Mouse (Mus musculus) MEL (cell line): ENCODE results near the gene Aspscr1. TPM values are rescaled to one million over a fixed set of nuclear protein-coding genes. Genes with fewer than 3 reads are reported as not detected.

Source experiments
- DNase-seq: peaks from one replicate; pipeline ENCODE4 v3.0.0; 2011; ENCODE audit warnings: low read depth, low spot score
- H3K27ac ChIP-seq: 2 replicates; pipeline ENCODE4 v1.5.1; 2012; ENCODE audit warnings: low read depth, mild to moderate bottlenecking, control low read depth, low read length, moderate library complexity; ENCODE audit not compliant: control insufficient read depth
- H3K27me3 ChIP-seq, 2 experiments: fragments of 150-350 bp in 1 of 2; sonication (generic) in 1 of 2; 2 replicates each; pipeline ENCODE4 v1.6.1; 2012; ENCODE audit warnings: low read length in 2 of 2, mild to moderate bottlenecking in 2 of 2, improper control_type of control experiment in 1 of 2, moderate library complexity in 1 of 2; ENCODE audit not compliant: insufficient read depth in 2 of 2, control insufficient read depth in 1 of 2
- H3K36me3 ChIP-seq, 2 experiments: 2 replicates each; pipeline ENCODE4 v1.6.1; 2012 to 2014; ENCODE audit warnings: low read length in 2 of 2, improper control_type of control experiment in 1 of 2, inconsistent platforms in 1 of 2, mild to moderate bottlenecking in 1 of 2; ENCODE audit not compliant: insufficient read depth in 2 of 2, control insufficient read depth in 1 of 2
- H3K4me1 ChIP-seq, 2 experiments: fragments of 150-350 bp in 1 of 2; sonication (generic) in 1 of 2; 2 replicates each; pipeline ENCODE4 v1.6.1; 2012; ENCODE audit warnings: low read length in 2 of 2, improper control_type of control experiment in 1 of 2, mild to moderate bottlenecking in 1 of 2; ENCODE audit not compliant: insufficient read depth in 2 of 2, control insufficient read depth in 1 of 2
- H3K4me3 ChIP-seq, 2 experiments: fragments of 150-350 bp in 1 of 2; sonication (generic) in 1 of 2; 2 replicates each; pipeline ENCODE4 v1.5.1; 2012; ENCODE audit warnings: low read depth in 2 of 2, low read length in 2 of 2, mild to moderate bottlenecking in 2 of 2, moderate library complexity in 2 of 2, control low read depth in 1 of 2, improper control_type of control experiment in 1 of 2; ENCODE audit not compliant: control insufficient read depth in 1 of 2, insufficient read depth in 1 of 2
- H3K79me2 ChIP-seq: 2 replicates; pipeline ENCODE4 v1.6.1; 2012; ENCODE audit warnings: mild to moderate bottlenecking, low read length, moderate library complexity; ENCODE audit not compliant: control insufficient read depth, poor library complexity, insufficient read depth
- H3K9ac ChIP-seq: 2 replicates; pipeline ENCODE4 v1.6.1; 2012; ENCODE audit warnings: low read depth, mild to moderate bottlenecking, control low read depth, low read length, moderate library complexity; ENCODE audit not compliant: control insufficient read depth, poor library complexity, severe bottlenecking
- H3K9me3 ChIP-seq: fragments of 150-350 bp; sonication (generic); replicated peaks from 2 replicates; pipeline ENCODE4 v1.6.1; 2012; ENCODE audit warnings: mild to moderate bottlenecking, low read length, improper control_type of control experiment, moderate library complexity; ENCODE audit not compliant: insufficient read depth
- BHLHE40 ChIP-seq: IDR thresholded peaks from 2 replicates; pipeline ENCODE4 v1.6.1; 2012; ENCODE audit warnings: low read depth, mild to moderate bottlenecking, inconsistent platforms, low read length, improper control_type of control experiment, borderline replicate concordance
- CHD1 ChIP-seq: IDR thresholded peaks from 2 replicates; pipeline ENCODE4 v1.6.1; 2012; ENCODE audit warnings: low read depth, mild to moderate bottlenecking, inconsistent platforms, low read length, improper control_type of control experiment
- ELF1 ChIP-seq: IDR thresholded peaks from 2 replicates; pipeline ENCODE4 v1.6.1; 2014; ENCODE audit warnings: low read depth, mild to moderate bottlenecking, inconsistent platforms, low read length, improper control_type of control experiment, moderate library complexity
- GABPA ChIP-seq: IDR thresholded peaks from 2 replicates; pipeline ENCODE4 v1.6.1; 2012; ENCODE audit warnings: low read depth, mild to moderate bottlenecking, inconsistent platforms, low read length, improper control_type of control experiment, moderate library complexity
- KAT2A ChIP-seq: conservative IDR thresholded peaks from 2 replicates; pipeline ENCODE4 v1.6.1; 2012; ENCODE audit warnings: low read depth, low read length, improper control_type of control experiment, inconsistent platforms
- MAX ChIP-seq: IDR thresholded peaks from 2 replicates; pipeline ENCODE4 v1.6.1; 2011; ENCODE audit warnings: low read length, improper control_type of control experiment
- MXI1 ChIP-seq: IDR thresholded peaks from 2 replicates; pipeline ENCODE4 v1.6.1; 2011; ENCODE audit warnings: mild to moderate bottlenecking, low read depth, low read length, improper control_type of control experiment
- MYC ChIP-seq: IDR thresholded peaks from 2 replicates; pipeline ENCODE4 v1.6.1; 2011; ENCODE audit warnings: low read depth, mild to moderate bottlenecking, low read length, improper control_type of control experiment, moderate library complexity
- NELFE ChIP-seq: IDR thresholded peaks from 2 replicates; pipeline ENCODE4 v1.6.1; 2011; ENCODE audit warnings: low read depth, low read length, improper control_type of control experiment
- NRF1 ChIP-seq: IDR thresholded peaks from 2 replicates; pipeline ENCODE4 v1.6.1; 2014; ENCODE audit warnings: low read depth, mild to moderate bottlenecking, inconsistent platforms, low read length, improper control_type of control experiment, moderate library complexity; ENCODE audit not compliant: poor library complexity, insufficient read depth, severe bottlenecking
- POLR2AphosphoS5 ChIP-seq: IDR thresholded peaks from 2 replicates; pipeline ENCODE4 v1.6.1; 2012; ENCODE audit warnings: low read depth, borderline replicate concordance, mild to moderate bottlenecking, inconsistent platforms, low read length, moderate library complexity, mixed read lengths
- RAD21 ChIP-seq: IDR thresholded peaks from 2 replicates; pipeline ENCODE4 v1.6.1; 2011; ENCODE audit warnings: mild to moderate bottlenecking, low read depth, low read length, improper control_type of control experiment
- SIN3A ChIP-seq: IDR thresholded peaks from 2 replicates; pipeline ENCODE4 v1.6.1; 2012; ENCODE audit warnings: low read length, improper control_type of control experiment, inconsistent platforms
- TBP ChIP-seq: IDR thresholded peaks from 2 replicates; pipeline ENCODE4 v1.8.0; 2011; ENCODE audit warnings: low read depth, low read length, improper control_type of control experiment
- TCF12 ChIP-seq: IDR thresholded peaks from 2 replicates; pipeline ENCODE4 v1.6.1; 2014; ENCODE audit warnings: low read depth, mild to moderate bottlenecking, inconsistent platforms, low read length, improper control_type of control experiment, moderate library complexity
- UBTF ChIP-seq: IDR thresholded peaks from 2 replicates; pipeline ENCODE4 v1.6.1; 2012; ENCODE audit warnings: low read depth, mild to moderate bottlenecking, inconsistent platforms, low read length, improper control_type of control experiment, moderate library complexity, borderline replicate concordance; ENCODE audit not compliant: insufficient read depth
- USF1 ChIP-seq: IDR thresholded peaks from 2 replicates; pipeline ENCODE4 v1.6.1; 2014; ENCODE audit warnings: low read depth, mild to moderate bottlenecking, inconsistent platforms, low read length, improper control_type of control experiment, moderate library complexity
- ZKSCAN1 ChIP-seq: IDR thresholded peaks from 2 replicates; pipeline ENCODE4 v1.6.1; 2012; ENCODE audit warnings: low read depth, mild to moderate bottlenecking, inconsistent platforms, low read length, improper control_type of control experiment, moderate library complexity
- ZMIZ1 ChIP-seq: IDR thresholded peaks from 2 replicates; pipeline ENCODE4 v1.6.1; 2012; ENCODE audit warnings: low read depth, mild to moderate bottlenecking, inconsistent platforms, low read length, improper control_type of control experiment, moderate library complexity
- ZNF384 ChIP-seq: IDR thresholded peaks from 2 replicates; pipeline ENCODE4 v1.6.1; 2012; ENCODE audit warnings: low read depth, mild to moderate bottlenecking, inconsistent platforms, low read length, improper control_type of control experiment
- polyA plus RNA-seq, 2 experiments: library from polyadenylated mRNA; stranded (reverse) in 1 of 2; unstranded in 1 of 2; fragments of >175 nt in 1 of 2; fragments of >200 nt in 1 of 2; gene quantifications; 2 replicates each; pipeline versions ENCODE4 v1.2.1 to v1.2.4; 2012; ENCODE audit warnings: low replicate concordance in 2 of 2, low read depth in 1 of 2; ENCODE audit not compliant: insufficient read length in 2 of 2, insufficient read depth in 1 of 2, missing spikeins in 1 of 2
- total RNA-seq: library from RNA; depleted of rRNA; stranded (reverse); fragments of 300-350 nt; gene quantifications from 2 replicates; pipeline ENCODE4 v1.2.3, GENCODE M21; 2012

Aspscr1 gene
- total and polyA plus RNA-seq, 3 experiments: 36.2 to 72.5 TPM; not detected in 1

- TF ChIP-seq ZNF384 (no peak), GABPA (no peak), TCF12 (no peak), ELF1 (no peak), CHD1 (no peak), ZKSCAN1 (no peak), MYC (no peak), MXI1 (no peak), NRF1 (no peak), MAX (no peak), POLR2AphosphoS5 (no peak), UBTF (no peak), BHLHE40 (no peak), USF1 (no peak), ZMIZ1 (no peak), SIN3A (no peak), KAT2A (no peak), TBP (no peak), RAD21 (no peak), NELFE (no peak)
Measured at GRCm38 (mm10) chr11:120703696-120704454, 31.1 kb downstream of the Aspscr1 start.

More at GRCm38 (mm10) chr11:120703696-120704454, 31.1 kb downstream of the Aspscr1 start:
- no peak overlapping the region for H3K9ac ChIP-seq
- no peaks in the 10 kb centered on the region for H3K9me3 ChIP-seq
- no peak overlapping the region for H3K4me3 ChIP-seq
- no peaks in the 10 kb centered on the region; a peak in 1 of 4 replicates for H3K36me3 ChIP-seq
- no peaks in the 10 kb centered on the region for H3K79me2 ChIP-seq
- H3K27ac ChIP-seq: no peak overlapping the region
- no peaks in the 10 kb centered on the region for H3K4me1 ChIP-seq
- DNase-seq: no peak
- no peaks in the 10 kb centered on the region for H3K27me3 ChIP-seq
